Mouse (Mus musculus): ENCODE measurements around the gene Cd300lg.

GRCm38 (mm10) chr11:102063076-102063475 lies 21.8 kb downstream of the Cd300lg start:
- TF ChIP-seq CTCF (conservative IDR thresholded peaks at IDR 0.05 in 1 of 2, IDR thresholded peaks at IDR 0.05 in 1 of 2; ENCODE audit: low read depth in 2 of 2, low read length in 2 of 2) = no peak
- TF ChIP-seq CHD1 (IDR thresholded peaks at IDR 0.05; ENCODE audit: low read depth, low read length) = no peak
